Mouse (Mus musculus): ENCODE results near the gene Cxadr. TPM values are rescaled to one million over a fixed set of nuclear protein-coding genes. Genes with fewer than 3 reads are reported as not detected.

Cxadr gene
- total and polyA plus RNA-seq, 3 experiments = 0.22 TPM; not detected in 2

- TF ChIP-seq GATA1 (IDR thresholded peaks at IDR 0.05; ENCODE audit: borderline replicate concordance, low read length) = no peak
- TF ChIP-seq TAL1 (conservative IDR thresholded peaks at IDR 0.05; ENCODE audit: low read depth, low read length) = no peak
- no peak for TF ChIP-seq CTCF (IDR thresholded peaks at IDR 0.05; ENCODE audit: low read depth, low read length)
- no peak for TF ChIP-seq POLR2AphosphoS5 (IDR thresholded peaks at IDR 0.05; ENCODE audit: insufficient replicate concordance, low read depth, low read length)
- TF ChIP-seq GATA2 (IDR thresholded peaks at IDR 0.05; ENCODE audit: borderline replicate concordance, low read depth, low read length) = no peak
- Histone ChIP-seq H3K36me3 (replicated peaks) (no peaks in the 10 kb centered on the region), H3K4me1 (ENCODE audit: insufficient read depth, low read depth, low read length) (no peaks in the 10 kb centered on the region), H3K27me3 (ENCODE audit: insufficient read depth, low read length) (no peaks in the 10 kb centered on the region), H3K4me3 (ENCODE audit: low read depth, low read length) (no peak overlapping the region), H3K9me3 (replicated peaks) (peaks cover 10% of the 10 kb centered on the region)
- ATAC-seq (ENCODE audit: extremely low read depth, insufficient number of reproducible peaks, low FRiP score, poor library complexity, severe bottlenecking) (no peak), DNase-seq (ENCODE audit: low spot score) (no peak)
Measured at GRCm38 (mm10) chr16:78283231-78283630, 18.1 kb upstream of the Cxadr start.

GRCm38 (mm10) chr16:78294051-78294450, 7.2 kb upstream of the Cxadr start:
- no peaks in the 10 kb centered on the region for H3K27me3 ChIP-seq (ENCODE audit: insufficient read depth, low read length)
- TF ChIP-seq TAL1 (conservative IDR thresholded peaks at IDR 0.05; ENCODE audit: low read depth, low read length) = no peak
- no peak for TF ChIP-seq GATA2 (IDR thresholded peaks at IDR 0.05; ENCODE audit: borderline replicate concordance, low read depth, low read length)
- no peak for TF ChIP-seq POLR2AphosphoS5 (IDR thresholded peaks at IDR 0.05; ENCODE audit: insufficient replicate concordance, low read depth, low read length)
- TF ChIP-seq CTCF (IDR thresholded peaks at IDR 0.05; ENCODE audit: low read depth, low read length) = no peak
- no peak for TF ChIP-seq GATA1 (IDR thresholded peaks at IDR 0.05; ENCODE audit: borderline replicate concordance, low read length)
- H3K4me3 ChIP-seq (ENCODE audit: low read depth, low read length) = no peak overlapping the region
- H3K36me3 ChIP-seq (replicated peaks) = no peaks in the 10 kb centered on the region
- no peaks in the 10 kb centered on the region for H3K4me1 ChIP-seq (ENCODE audit: insufficient read depth, low read depth, low read length)
- ATAC-seq (ENCODE audit: extremely low read depth, insufficient number of reproducible peaks, low FRiP score, poor library complexity, severe bottlenecking) (no peak), DNase-seq (ENCODE audit: low spot score) (no peak)
- H3K9me3 ChIP-seq (replicated peaks) = peaks cover 3% of the 10 kb centered on the region

GRCm38 (mm10) chr16:78294606-78295275, 6.5 kb upstream of the Cxadr start:
- TF ChIP-seq GATA1 (IDR thresholded peaks at IDR 0.05; ENCODE audit: borderline replicate concordance, low read length) (no peak), POLR2AphosphoS5 (IDR thresholded peaks at IDR 0.05; ENCODE audit: insufficient replicate concordance, low read depth, low read length) (no peak), GATA2 (IDR thresholded peaks at IDR 0.05; ENCODE audit: borderline replicate concordance, low read depth, low read length) (no peak), CTCF (IDR thresholded peaks at IDR 0.05; ENCODE audit: low read depth, low read length) (no peak), TAL1 (conservative IDR thresholded peaks at IDR 0.05; ENCODE audit: low read depth, low read length) (no peak)
- H3K36me3 ChIP-seq (replicated peaks) = no peaks in the 10 kb centered on the region
- peaks cover 7% of the 10 kb centered on the region for H3K9me3 ChIP-seq (replicated peaks)
- no peak overlapping the region for H3K4me3 ChIP-seq (ENCODE audit: low read depth, low read length)
- no peak for DNase-seq (ENCODE audit: low spot score)
- H3K27me3 ChIP-seq (ENCODE audit: insufficient read depth, low read length) = no peaks in the 10 kb centered on the region
- no peaks in the 10 kb centered on the region for H3K4me1 ChIP-seq (ENCODE audit: insufficient read depth, low read depth, low read length)
- no peak for ATAC-seq (ENCODE audit: extremely low read depth, insufficient number of reproducible peaks, low FRiP score, poor library complexity, severe bottlenecking)

- no peak overlapping the region for H3K4me3 ChIP-seq (ENCODE audit: low read depth, low read length)
- no peak for ATAC-seq (ENCODE audit: extremely low read depth, insufficient number of reproducible peaks, low FRiP score, poor library complexity, severe bottlenecking)
- no peaks in the 10 kb centered on the region for H3K4me1 ChIP-seq (ENCODE audit: insufficient read depth, low read depth, low read length)
- peaks cover 11% of the 10 kb centered on the region for H3K9me3 ChIP-seq (replicated peaks)
- no peak for DNase-seq (ENCODE audit: low spot score)
- no peaks in the 10 kb centered on the region for H3K27me3 ChIP-seq (ENCODE audit: insufficient read depth, low read length)
- TF ChIP-seq POLR2AphosphoS5 (IDR thresholded peaks at IDR 0.05; ENCODE audit: insufficient replicate concordance, low read depth, low read length) (no peak), TAL1 (conservative IDR thresholded peaks at IDR 0.05; ENCODE audit: low read depth, low read length) (no peak), CTCF (IDR thresholded peaks at IDR 0.05; ENCODE audit: low read depth, low read length) (no peak), GATA1 (IDR thresholded peaks at IDR 0.05; ENCODE audit: borderline replicate concordance, low read length) (no peak), GATA2 (IDR thresholded peaks at IDR 0.05; ENCODE audit: borderline replicate concordance, low read depth, low read length) (no peak)
- no peaks in the 10 kb centered on the region for H3K36me3 ChIP-seq (replicated peaks)
Measured at GRCm38 (mm10) chr16:78295601-78296000, 5.7 kb upstream of the Cxadr start.

GRCm38 (mm10) chr16:78296114-78296513, 5.2 kb upstream of the Cxadr start:
- Histone ChIP-seq H3K36me3 (replicated peaks) (no peaks in the 10 kb centered on the region), H3K9me3 (replicated peaks) (peaks cover 13% of the 10 kb centered on the region), H3K27me3 (ENCODE audit: insufficient read depth, low read length) (no peaks in the 10 kb centered on the region), H3K4me1 (ENCODE audit: insufficient read depth, low read depth, low read length) (no peaks in the 10 kb centered on the region), H3K4me3 (ENCODE audit: low read depth, low read length) (no peak overlapping the region)
- no peak for ATAC-seq (ENCODE audit: extremely low read depth, insufficient number of reproducible peaks, low FRiP score, poor library complexity, severe bottlenecking)
- TF ChIP-seq TAL1 (conservative IDR thresholded peaks at IDR 0.05; ENCODE audit: low read depth, low read length) = no peak
- TF ChIP-seq CTCF (IDR thresholded peaks at IDR 0.05; ENCODE audit: low read depth, low read length) = no peak
- TF ChIP-seq POLR2AphosphoS5 (IDR thresholded peaks at IDR 0.05; ENCODE audit: insufficient replicate concordance, low read depth, low read length) = no peak
- no peak for TF ChIP-seq GATA1 (IDR thresholded peaks at IDR 0.05; ENCODE audit: borderline replicate concordance, low read length)
- TF ChIP-seq GATA2 (IDR thresholded peaks at IDR 0.05; ENCODE audit: borderline replicate concordance, low read depth, low read length) = no peak
- no peak for DNase-seq (ENCODE audit: low spot score)

- ATAC-seq (ENCODE audit: extremely low read depth, insufficient number of reproducible peaks, low FRiP score, poor library complexity, severe bottlenecking) = no peak
- TF ChIP-seq POLR2AphosphoS5 (IDR thresholded peaks at IDR 0.05; ENCODE audit: insufficient replicate concordance, low read depth, low read length) = no peak
- TF ChIP-seq CTCF (IDR thresholded peaks at IDR 0.05; ENCODE audit: low read depth, low read length) = no peak
- TF ChIP-seq GATA1 (IDR thresholded peaks at IDR 0.05; ENCODE audit: borderline replicate concordance, low read length) = no peak
- no peak for TF ChIP-seq GATA2 (IDR thresholded peaks at IDR 0.05; ENCODE audit: borderline replicate concordance, low read depth, low read length)
- TF ChIP-seq TAL1 (conservative IDR thresholded peaks at IDR 0.05; ENCODE audit: low read depth, low read length) = no peak
- no peak for DNase-seq (ENCODE audit: low spot score)
- H3K27me3 ChIP-seq (ENCODE audit: insufficient read depth, low read length) = no peaks in the 10 kb centered on the region
- no peaks in the 10 kb centered on the region for H3K36me3 ChIP-seq (replicated peaks)
- H3K4me3 ChIP-seq (ENCODE audit: low read depth, low read length) = peak overlapping the region; percentile 9; the same call in 1 of the 2 replicates
- H3K4me1 ChIP-seq (ENCODE audit: insufficient read depth, low read depth, low read length) = no peaks in the 10 kb centered on the region
- H3K9me3 ChIP-seq (replicated peaks) = peaks cover 49% of the 10 kb centered on the region
Measured at GRCm38 (mm10) chr16:78301831-78302677, 765 bp downstream of the Cxadr start.

Measured in G1E (cell line).